Mouse (Mus musculus): ENCODE measurements around the gene Padi4. TPM values are rescaled to one million over a fixed set of nuclear protein-coding genes. Genes with fewer than 3 reads are reported as not detected.

Gene Padi4
- polyA plus RNA-seq (2015; fragmentation: Nextera tagmentation; extraction: Ambion mirVana) = 12.4 and 13.0 TPM in 2 replicates

GRCm38 (mm10) chr4:140774025-140774800 is at the start of gene Padi4:
Padi4 (minus strand) TSS chr4:140774236.
- DNase-seq (ENCODE audit: low spot score) = no peak

DNA sequence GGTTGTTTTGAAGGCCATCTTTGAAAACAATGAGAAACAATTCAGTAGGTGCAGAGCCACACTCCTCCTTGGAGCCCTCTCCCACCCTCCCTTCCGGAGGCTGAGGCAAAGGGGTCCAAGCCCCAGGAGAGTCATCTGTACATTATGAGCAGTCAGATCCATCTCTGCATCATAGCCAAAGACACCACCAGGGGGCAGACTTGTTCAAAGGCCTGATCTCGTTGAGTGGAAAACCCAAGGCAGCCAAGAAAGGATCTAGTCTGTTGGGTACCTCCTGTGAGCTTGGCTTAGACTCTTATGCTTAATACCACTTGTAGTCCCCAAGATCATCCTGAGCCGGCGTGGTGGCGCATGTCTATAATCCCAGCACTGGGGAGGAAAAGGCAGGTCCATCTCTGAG is 48.0 kb upstream of the Padi4 start:
- DNase-seq (ENCODE audit: low spot score) = peak; percentile 71

DNA sequence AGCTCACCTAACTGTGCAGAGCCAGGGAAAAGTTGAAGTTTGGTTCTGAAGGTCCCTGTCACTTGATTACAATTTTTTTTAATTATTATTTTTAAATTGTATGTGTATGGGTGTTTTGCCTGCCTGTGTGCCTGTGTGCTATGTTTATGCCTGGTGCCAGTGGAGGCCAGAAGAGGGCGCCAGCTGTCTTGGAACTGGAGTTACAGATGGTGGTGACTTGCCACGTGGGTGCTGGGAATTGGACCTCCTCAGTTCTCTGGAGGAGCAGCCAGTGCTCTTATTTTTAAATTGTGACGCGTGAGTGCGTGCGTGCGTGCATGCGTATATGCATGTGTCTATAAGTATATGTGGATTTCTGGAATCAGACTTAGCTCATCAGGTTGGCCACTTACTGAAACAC is 43.4 kb upstream of the Padi4 start:
- no peak for DNase-seq (ENCODE audit: low spot score)

DNA sequence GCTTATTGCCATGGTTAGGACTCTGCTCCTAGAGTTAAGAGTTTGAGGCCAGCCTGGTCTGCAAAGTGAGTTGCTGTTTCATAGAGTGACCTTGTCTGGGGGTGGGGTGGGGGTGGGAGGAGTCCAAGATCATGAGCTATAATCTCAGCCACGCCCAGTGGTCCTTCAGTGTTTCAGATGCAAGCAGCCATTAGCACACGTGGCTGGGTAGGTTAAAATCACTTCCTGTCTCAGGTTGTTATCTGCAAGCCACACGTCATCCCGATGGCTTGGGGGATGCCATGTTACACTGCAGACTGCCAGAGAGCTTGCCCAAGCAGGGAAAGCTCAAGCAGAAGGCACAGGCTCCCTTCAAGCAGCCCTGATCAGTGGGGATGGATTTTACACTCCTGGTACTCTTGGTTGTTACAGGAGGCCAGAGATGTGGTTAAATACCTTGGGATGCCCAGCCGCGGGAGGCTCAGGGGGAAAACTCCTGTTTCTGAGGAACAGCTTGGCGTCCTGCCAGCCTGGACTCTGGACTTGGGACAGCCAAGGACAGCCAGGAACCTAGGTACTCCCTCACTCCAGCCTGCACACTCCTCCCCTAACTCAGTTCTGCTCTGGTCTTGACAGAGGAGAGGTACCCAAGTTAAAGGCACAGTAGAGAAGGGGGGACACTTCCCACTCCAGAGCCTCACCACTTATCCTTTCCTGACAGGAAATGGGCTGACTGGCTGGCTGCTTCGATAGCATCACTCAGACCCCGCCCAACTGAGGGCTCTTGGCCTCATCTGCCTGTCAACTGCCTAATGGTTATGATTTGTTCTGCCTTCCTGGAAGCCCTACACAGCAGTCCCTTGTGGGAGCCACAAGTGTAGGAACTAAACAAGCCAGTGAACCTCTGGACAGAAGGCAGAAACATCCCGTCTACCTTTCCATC is 42.2 kb upstream of the Padi4 start:
- peak; percentile 26 for DNase-seq (ENCODE audit: low spot score)

- peak; percentile 11 for DNase-seq (ENCODE audit: low spot score)
These were observed 41.5 kb upstream of the Padi4 start for GRCm38 (mm10) chr4:140815496-140815895.

GRCm38 (mm10) chr4:140814241-140815225 is 40.5 kb upstream of the Padi4 start:
- peak; percentile 55 for DNase-seq (ENCODE audit: low spot score)

GRCm38 (mm10) chr4:140813358-140814185 is 39.5 kb upstream of the Padi4 start:
- no peak for DNase-seq (ENCODE audit: low spot score)

DNA sequence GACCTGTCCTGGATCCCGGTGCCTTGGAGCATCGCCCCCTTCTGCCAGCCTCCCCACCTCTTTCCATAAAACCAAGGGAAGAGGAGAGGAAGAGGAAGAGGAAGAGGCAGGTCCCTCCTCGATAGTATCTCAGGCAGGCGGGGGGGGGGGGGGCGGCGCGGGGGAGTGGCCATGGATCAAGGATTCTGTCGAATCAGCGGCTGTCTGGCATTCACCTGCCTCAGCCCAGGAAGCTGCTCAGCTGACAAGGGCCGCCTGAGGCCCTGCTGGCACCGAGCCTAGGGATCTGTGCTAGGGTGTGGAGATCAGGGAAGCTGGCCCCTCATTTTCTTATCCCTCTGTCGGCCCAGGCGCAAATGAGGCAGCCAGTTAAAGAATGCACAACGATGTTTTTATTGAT is 38.6 kb upstream of the Padi4 start:
- no peak for DNase-seq (ENCODE audit: low spot score)

- DNase-seq (ENCODE audit: low spot score) = peak; percentile 35
These were observed 38.2 kb upstream of the Padi4 start for GRCm38 (mm10) chr4:140812191-140812590.

GRCm38 (mm10) chr4:140810458-140811260 is 36.6 kb upstream of the Padi4 start, which contains the start of gene Padi3:
Padi3 (minus strand) TSS chr4:140810648.
- DNase-seq (ENCODE audit: low spot score) = peak; percentile 76

- DNase-seq (ENCODE audit: low spot score) = no peak
These were observed 35.1 kb upstream of the Padi4 start for GRCm38 (mm10) chr4:140809118-140809517.

DNA sequence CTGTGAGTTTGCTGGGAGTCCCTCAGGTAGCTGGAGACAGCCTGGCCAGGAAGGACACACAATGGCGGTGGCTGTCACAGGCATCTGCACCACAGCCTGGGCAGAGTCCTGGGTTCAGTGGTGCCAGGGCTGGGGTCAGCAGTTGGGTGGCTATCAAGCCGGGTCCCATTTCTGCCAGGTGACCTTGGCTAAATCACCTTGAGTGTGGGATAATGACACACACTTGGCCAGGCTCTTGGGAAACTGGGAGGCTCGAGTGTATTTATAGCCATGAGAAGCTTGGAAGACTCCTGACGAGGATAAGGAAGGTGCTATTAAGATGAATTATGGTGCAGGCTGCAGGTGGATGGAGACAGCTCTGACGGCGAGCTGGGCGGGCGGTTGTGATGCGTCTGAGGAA is 30.6 kb upstream of the Padi4 start:
- DNase-seq (ENCODE audit: low spot score) = no peak

DNA sequence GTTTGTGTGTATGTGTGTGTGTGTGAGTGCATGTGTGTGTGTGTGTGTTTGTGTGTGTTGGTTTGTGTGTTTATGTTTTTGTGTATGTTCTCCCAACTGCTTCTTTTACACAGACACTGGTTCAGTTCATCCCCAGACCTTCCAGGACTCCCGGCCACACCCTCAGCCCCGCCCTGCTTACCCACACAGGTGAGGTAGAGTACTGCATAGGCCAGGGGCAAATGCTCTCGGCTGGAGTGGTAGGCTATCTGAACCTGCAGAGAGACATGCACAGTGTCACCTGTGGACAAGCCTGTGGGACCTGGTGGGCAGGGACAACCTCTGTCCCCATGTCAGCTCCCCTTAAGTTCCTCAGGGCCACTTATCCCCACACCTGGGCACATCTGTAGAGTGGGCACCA is 27.3 kb upstream of the Padi4 start:
- DNase-seq (ENCODE audit: low spot score) = no peak

GRCm38 (mm10) chr4:140796786-140797185 is 22.8 kb upstream of the Padi4 start:
- DNase-seq (ENCODE audit: low spot score) = no peak

- DNase-seq (ENCODE audit: low spot score) = no peak
These were observed 20.6 kb upstream of the Padi4 start for GRCm38 (mm10) chr4:140794678-140795077.

GRCm38 (mm10) chr4:140793795-140794194 is 19.8 kb upstream of the Padi4 start:
- no peak for DNase-seq (ENCODE audit: low spot score)

- DNase-seq (ENCODE audit: low spot score) = no peak
These were observed 18.5 kb upstream of the Padi4 start for GRCm38 (mm10) chr4:140792584-140792983.

DNA sequence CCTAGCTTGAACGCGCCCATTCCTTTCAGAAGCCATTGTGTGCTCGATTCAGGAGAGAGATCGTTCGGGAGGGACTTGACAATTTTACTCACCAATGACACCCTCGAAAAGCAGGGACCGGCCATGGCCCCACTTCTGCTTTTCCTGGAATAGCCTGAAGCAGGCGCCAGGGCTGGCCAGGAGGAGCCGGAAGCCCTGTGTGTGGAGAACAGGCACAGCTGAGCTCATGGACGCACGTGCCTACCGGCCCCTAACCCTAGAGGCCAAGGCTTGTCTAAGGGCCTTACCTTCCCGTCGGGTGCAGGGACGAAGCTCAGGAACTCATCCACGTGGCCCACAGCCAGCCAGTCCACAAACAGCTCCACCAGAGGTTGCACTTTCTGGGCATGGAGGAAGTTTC is 17.0 kb upstream of the Padi4 start:
- DNase-seq (ENCODE audit: low spot score) = no peak

- DNase-seq (ENCODE audit: low spot score) = no peak
These were observed 15.9 kb upstream of the Padi4 start for GRCm38 (mm10) chr4:140789983-140790382.
